Mouse (Mus musculus): ENCODE measurements around the gene Cavin4.

GRCm38 (mm10) chr4:48625836-48626235 is 37.5 kb upstream of the Cavin4 start:
- TF ChIP-seq TAL1 (conservative IDR thresholded peaks at IDR 0.05; ENCODE audit: low read depth, low read length) (no peak), CTCF (IDR thresholded peaks at IDR 0.05; ENCODE audit: low read depth, low read length) (no peak), GATA1 (IDR thresholded peaks at IDR 0.05; ENCODE audit: borderline replicate concordance, low read length) (no peak), POLR2AphosphoS5 (IDR thresholded peaks at IDR 0.05; ENCODE audit: insufficient replicate concordance, low read depth, low read length) (no peak)

All from G1E (cell line).